Mouse (Mus musculus) hindbrain, embryonic 14.5 days (tissue): ENCODE results near the gene Hmgb1. TPM values are rescaled to one million over a fixed set of nuclear protein-coding genes. Genes with fewer than 3 reads are reported as not detected.
A peak's percentile ranks its signal among the peaks of the same experiment; 100 is the strongest.

ENCODE experiments used
- ATAC-seq: fragments of 200-750 bp; cut with Nextera tagmentation; 2 replicates; pipeline ENCODE4 v1.8.0; 2017; ENCODE audit warnings: moderate number of reproducible peaks, mild to moderate bottlenecking, moderate TSS enrichment, moderate library complexity; ENCODE audit not compliant: low FRiP score
- DNase-seq: peaks from one replicate; pipeline ENCODE4 v3.0.0-alpha.2; 2015; ENCODE audit warnings: low spot score
- H3K27ac ChIP-seq: fragments of 300-500 bp; sonication (generic); 2 replicates; pipeline ENCODE4 v1.5.1; 2014; ENCODE audit warnings: mild to moderate bottlenecking, moderate library complexity
- H3K27me3 ChIP-seq: fragments of 300-500 bp; sonication (generic); 2 replicates; pipeline ENCODE4 v1.6.1; 2014; ENCODE audit warnings: mild to moderate bottlenecking, low read length, mixed read lengths; ENCODE audit not compliant: control insufficient read depth, insufficient read depth
- H3K36me3 ChIP-seq: fragments of 300-500 bp; sonication (generic); replicated peaks from 2 replicates; pipeline ENCODE4 v1.6.1; 2014; ENCODE audit not compliant: control insufficient read depth, insufficient read depth
- H3K4me1 ChIP-seq: fragments of 300-500 bp; sonication (generic); replicated peaks from 2 replicates; pipeline ENCODE4 v1.6.1; 2014; ENCODE audit warnings: antibody characterized with exemption, low read length, mixed read lengths; ENCODE audit not compliant: control insufficient read depth, insufficient read depth
- H3K4me2 ChIP-seq: fragments of 300-500 bp; sonication (generic); replicated peaks from 2 replicates; pipeline ENCODE4 v1.6.1; 2014; ENCODE audit warnings: mild to moderate bottlenecking, moderate library complexity
- H3K4me3 ChIP-seq: fragments of 300-500 bp; sonication (generic); replicated peaks from 2 replicates; pipeline ENCODE4 v1.5.1; 2014; ENCODE audit warnings: mild to moderate bottlenecking, low read length
- H3K9ac ChIP-seq: fragments of 300-500 bp; sonication (generic); 2 replicates; pipeline ENCODE4 v1.6.1; 2014
- H3K9me3 ChIP-seq: fragments of 300-500 bp; sonication (generic); 2 replicates; pipeline ENCODE4 v1.6.1; 2016; ENCODE audit warnings: low read length; ENCODE audit not compliant: control insufficient read depth
- WGBS: fragments of 180-500 bp; shearing (Covaris S2); extraction: QIAGEN DNeasy Blood & Tissue Kit; methylation state at CpG from one replicate; pipeline ENCODE4 v1.1.7; 2014; 5-methylcytosine and 5-hydroxymethylcytosine counted together
- polyA plus RNA-seq: library from polyadenylated mRNA; unstranded; fragments of >200 nt; fragmentation: Nextera tagmentation; extraction: Ambion mirVana; gene quantifications from 2 replicates; pipeline ENCODE4 v1.2.1, GENCODE M21; 2014

The Hmgb1 gene
- polyA plus RNA-seq, 1 experiment from 2014 or later: 792 TPM

DNA sequence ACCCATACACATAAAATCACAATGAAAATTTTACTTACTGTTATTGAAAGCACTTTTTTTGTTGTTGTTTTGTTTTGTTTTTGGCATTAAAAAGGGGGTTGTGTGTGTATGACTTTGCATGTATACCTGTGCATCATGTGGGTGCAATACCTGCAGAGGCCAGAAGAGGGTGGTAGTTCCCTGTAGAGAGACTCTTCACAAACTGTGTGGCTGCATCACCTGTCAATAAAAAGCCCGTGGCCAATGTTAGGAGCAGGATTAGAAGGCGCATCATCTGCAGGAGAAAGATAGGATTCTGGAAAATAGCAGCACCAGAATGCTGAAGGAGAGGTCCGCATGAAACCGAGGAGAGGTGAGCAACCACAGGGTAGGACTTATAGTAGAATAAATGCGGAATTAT, 144.5 kb downstream of the Hmgb1 start:
- no peak overlapping the region for H3K4me3 ChIP-seq
- ATAC-seq: no peak
- H3K27me3 ChIP-seq: no peaks in the 10 kb centered on the region
- H3K4me2 ChIP-seq: no peak overlapping the region
- no peak overlapping the region for H3K9ac ChIP-seq
- peaks cover 5% of the 10 kb centered on the region for H3K9me3 ChIP-seq
- H3K27ac ChIP-seq: no peak overlapping the region
- WGBS: 88% methylated on average over 5 of the region's 5 CpGs
- no peak for DNase-seq
- H3K4me1 ChIP-seq: no peaks in the 10 kb centered on the region
- H3K36me3 ChIP-seq: no peaks in the 10 kb centered on the region

DNA sequence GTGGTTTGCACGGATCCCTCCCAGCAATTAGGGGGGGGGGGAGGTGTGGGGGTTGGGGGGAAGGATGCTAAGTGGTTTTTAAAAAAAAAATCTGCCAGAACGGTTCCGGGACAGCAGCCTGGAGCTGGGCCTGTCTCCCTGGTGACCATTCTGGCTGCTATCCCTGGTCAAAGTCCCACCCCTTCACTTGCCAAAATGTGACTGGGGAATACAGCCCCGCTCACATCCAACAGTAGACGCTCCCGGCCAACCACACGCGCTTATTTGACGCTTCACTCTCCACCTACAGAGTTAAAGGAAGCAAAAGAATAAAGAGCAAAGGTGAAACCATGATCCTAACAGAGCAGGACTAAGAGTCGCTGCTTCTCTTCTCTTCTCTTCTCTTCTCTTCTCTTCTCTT, 146.6 kb downstream of the Hmgb1 start:
- no peak overlapping the region for H3K4me3 ChIP-seq
- ATAC-seq: no peak
- no peaks in the 10 kb centered on the region for H3K4me1 ChIP-seq
- H3K4me2 ChIP-seq: no peak overlapping the region
- WGBS: 19% methylated on average over 10 of the region's 10 CpGs
- H3K9ac ChIP-seq: no peak overlapping the region
- peaks cover 5% of the 10 kb centered on the region for H3K9me3 ChIP-seq
- H3K36me3 ChIP-seq: no peaks in the 10 kb centered on the region
- no peak for DNase-seq
- no peaks in the 10 kb centered on the region for H3K27me3 ChIP-seq
- H3K27ac ChIP-seq: no peak overlapping the region

DNA sequence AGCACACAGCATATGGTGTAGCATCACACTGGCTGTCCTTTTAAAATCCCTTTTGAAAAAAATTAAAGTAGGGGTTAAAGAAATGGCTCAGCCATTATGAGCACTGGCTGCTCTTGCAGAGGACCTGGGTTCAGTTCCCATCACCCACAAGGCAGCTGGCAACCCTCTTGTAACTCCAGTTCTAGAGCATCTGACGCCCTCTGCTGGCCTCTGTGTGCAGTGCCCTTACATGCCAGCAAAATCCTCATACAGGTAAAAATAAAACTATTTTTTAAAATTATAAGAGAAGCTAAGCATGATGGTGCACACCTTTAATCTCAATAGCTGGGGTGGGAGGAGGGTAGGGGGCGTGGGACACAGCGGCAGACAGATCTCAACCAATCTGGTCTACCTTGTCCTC, 147.4 kb downstream of the Hmgb1 start:
- ATAC-seq: no peak

DNA sequence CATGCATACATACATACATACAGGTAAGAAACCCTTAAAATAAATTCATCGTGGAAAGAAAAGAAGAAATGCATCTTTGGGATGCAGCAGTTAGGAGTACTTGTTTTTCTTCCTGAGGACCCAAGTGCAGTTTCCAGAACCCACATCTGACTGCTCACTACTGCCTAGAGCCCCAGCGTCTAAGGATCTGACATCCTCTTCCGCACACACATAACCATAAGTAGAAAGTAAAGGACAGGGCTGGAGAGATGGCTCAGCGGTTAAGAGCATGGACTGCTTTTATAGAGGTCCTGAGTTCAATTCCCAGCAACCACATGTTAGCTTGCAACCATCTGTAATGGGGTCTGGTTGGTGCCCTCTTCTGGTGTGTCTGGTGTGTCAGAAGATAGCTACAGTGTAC, 151.9 kb downstream of the Hmgb1 start:
- no peak overlapping the region for H3K9ac ChIP-seq
- DNase-seq: no peak
- H3K36me3 ChIP-seq: no peaks in the 10 kb centered on the region
- peaks cover 5% of the 10 kb centered on the region for H3K9me3 ChIP-seq
- WGBS: 98% methylated on average over 4 of the region's 4 CpGs
- no peak overlapping the region for H3K4me2 ChIP-seq
- no peak overlapping the region for H3K27ac ChIP-seq
- H3K27me3 ChIP-seq: no peaks in the 10 kb centered on the region
- H3K4me3 ChIP-seq: no peak overlapping the region
- no peak for ATAC-seq
- H3K4me1 ChIP-seq: peaks cover 9% of the 10 kb centered on the region; the same call in 1 of the 2 replicates

More for the DNA sequence above, 147.4 kb downstream of the Hmgb1 start:
- WGBS: 96% methylated on average over 3 of the region's 3 CpGs
- Histone ChIP-seq H3K27me3 (no peaks in the 10 kb centered on the region), H3K4me1 (no peaks in the 10 kb centered on the region), H3K9me3 (peaks cover 5% of the 10 kb centered on the region), H3K27ac (no peak overlapping the region), H3K36me3 (no peaks in the 10 kb centered on the region), H3K4me3 (no peak overlapping the region), H3K4me2 (no peak overlapping the region), H3K9ac (no peak overlapping the region)
- DNase-seq: no peak

DNA sequence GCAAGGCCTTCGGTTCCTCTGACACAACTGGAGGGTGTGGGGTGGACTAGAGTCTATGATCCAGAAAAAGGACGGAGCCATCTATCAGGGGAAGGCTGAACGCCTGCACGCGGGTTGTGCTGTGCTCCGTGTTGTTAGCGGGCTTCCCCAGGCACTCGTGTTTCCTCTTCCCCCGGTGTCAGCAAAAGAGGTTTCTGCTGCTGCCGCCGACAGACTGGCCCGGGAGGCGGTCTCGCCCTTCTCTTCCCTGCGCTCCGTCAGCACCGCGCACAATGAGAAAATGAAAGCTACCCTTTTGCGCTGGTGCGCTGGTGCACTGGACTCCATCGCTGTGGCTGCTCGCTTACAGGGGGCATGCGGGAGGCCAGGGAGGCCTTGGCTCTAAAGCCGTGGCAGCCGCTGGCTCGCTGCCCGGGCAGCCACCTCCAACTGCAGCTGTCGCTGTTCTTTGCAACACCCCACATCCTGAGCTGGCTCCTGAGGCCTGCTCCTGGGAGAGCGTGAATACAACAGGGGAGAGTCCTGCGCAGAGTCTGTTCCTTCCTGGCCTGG, 153.0 kb downstream of the Hmgb1 start:
- ATAC-seq (peak; percentile 77), DNase-seq (peak; percentile 74)
- H3K9ac ChIP-seq: peak overlapping the region; percentile 67
- WGBS: 1% methylated on average over 30 of the region's 30 CpGs
- H3K4me2 ChIP-seq: peak overlapping the region; percentile 51
- H3K27me3 ChIP-seq: no peaks in the 10 kb centered on the region
- H3K4me3 ChIP-seq: peak overlapping the region; percentile 24
- H3K9me3 ChIP-seq: no peaks in the 10 kb centered on the region
- no peaks in the 10 kb centered on the region for H3K36me3 ChIP-seq
- peak overlapping the region; percentile 81 for H3K27ac ChIP-seq
- peaks cover 9% of the 10 kb centered on the region; the same call in 1 of the 2 replicates for H3K4me1 ChIP-seq

DNA sequence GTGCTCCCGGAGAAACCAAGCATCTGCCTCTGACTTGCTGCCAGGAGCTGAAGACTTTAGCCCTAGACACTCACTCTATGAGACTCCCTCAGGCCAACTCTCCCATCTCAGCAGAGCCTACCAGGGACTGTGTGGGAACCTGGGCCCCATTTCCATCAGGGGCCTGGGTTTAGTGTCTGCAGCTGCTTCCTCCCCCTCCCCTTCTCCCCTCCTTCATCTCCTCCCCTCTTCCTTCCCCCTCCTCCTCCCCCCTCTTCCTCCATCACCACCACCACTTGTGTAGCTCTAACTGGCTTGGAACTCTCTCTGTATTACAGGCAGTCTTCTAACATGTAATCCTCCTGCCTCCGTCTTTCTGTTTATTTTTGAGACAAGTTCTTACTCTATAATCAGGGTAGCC, 154.2 kb downstream of the Hmgb1 start:
- Histone ChIP-seq H3K4me3 (no peak overlapping the region), H3K36me3 (no peaks in the 10 kb centered on the region), H3K9ac (no peak overlapping the region), H3K9me3 (no peaks in the 10 kb centered on the region), H3K4me2 (no peak overlapping the region), H3K27ac (no peak overlapping the region), H3K27me3 (no peaks in the 10 kb centered on the region), H3K4me1 (peaks cover 9% of the 10 kb centered on the region; the same call in 1 of the 2 replicates)
- DNase-seq (no peak), ATAC-seq (no peak)
- WGBS: 78% methylated on average over 2 of the region's 2 CpGs

DNA sequence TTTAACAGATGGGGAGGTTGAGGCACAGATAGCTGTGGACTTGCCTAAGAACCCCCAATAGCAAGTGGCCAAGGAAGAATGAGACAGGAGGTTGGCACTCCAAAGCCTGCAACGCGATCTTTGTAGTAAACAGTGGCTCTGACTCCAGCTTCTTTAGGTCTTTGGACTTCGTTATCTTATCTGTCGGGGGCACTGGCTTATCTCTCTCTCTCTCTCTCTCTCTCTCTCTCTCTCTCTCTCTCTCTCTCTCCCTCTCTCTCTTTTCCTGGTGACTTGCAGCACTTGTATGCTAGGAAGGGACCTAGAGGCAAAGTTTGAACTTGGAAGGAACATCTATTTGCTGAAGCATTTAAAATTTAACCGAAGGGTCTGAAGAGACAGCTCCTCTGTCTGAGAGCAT, 155.9 kb downstream of the Hmgb1 start:
- Histone ChIP-seq H3K9ac (no peak overlapping the region), H3K4me1 (peaks cover 9% of the 10 kb centered on the region; the same call in 1 of the 2 replicates), H3K4me2 (no peak overlapping the region), H3K27ac (no peak overlapping the region), H3K27me3 (no peaks in the 10 kb centered on the region), H3K9me3 (no peaks in the 10 kb centered on the region), H3K36me3 (no peaks in the 10 kb centered on the region), H3K4me3 (no peak overlapping the region)
- DNase-seq (no peak), ATAC-seq (no peak)
- WGBS: 92% methylated on average over 5 of the region's 5 CpGs

DNA sequence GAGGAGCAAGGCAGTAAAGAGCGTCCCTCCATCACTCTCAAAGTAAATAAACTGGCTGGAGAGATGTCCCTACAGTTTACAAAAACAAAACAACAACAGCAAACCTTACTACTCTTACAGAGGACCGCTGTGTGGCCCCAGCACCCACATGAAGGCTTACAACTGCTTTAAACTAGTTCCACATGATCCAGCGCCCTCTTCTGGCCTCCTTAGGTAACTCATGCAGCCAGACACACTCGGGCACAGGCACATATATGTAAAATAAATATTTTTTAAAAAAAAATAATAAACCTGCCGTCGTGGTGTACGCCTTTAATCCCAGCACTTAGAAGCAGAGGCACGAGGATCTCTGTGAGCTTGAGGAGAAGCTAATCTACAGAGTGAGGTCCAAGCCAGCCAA, 156.9 kb downstream of the Hmgb1 start:
- no peaks in the 10 kb centered on the region for H3K27me3 ChIP-seq
- no peaks in the 10 kb centered on the region for H3K36me3 ChIP-seq
- H3K4me1 ChIP-seq: peaks cover 9% of the 10 kb centered on the region; the same call in 1 of the 2 replicates
- WGBS: 84% methylated on average over 8 of the region's 8 CpGs
- H3K9ac ChIP-seq: no peak overlapping the region
- H3K9me3 ChIP-seq: no peaks in the 10 kb centered on the region
- no peak for DNase-seq
- no peak overlapping the region for H3K27ac ChIP-seq
- no peak for ATAC-seq
- no peak overlapping the region for H3K4me3 ChIP-seq
- no peak overlapping the region for H3K4me2 ChIP-seq

DNA sequence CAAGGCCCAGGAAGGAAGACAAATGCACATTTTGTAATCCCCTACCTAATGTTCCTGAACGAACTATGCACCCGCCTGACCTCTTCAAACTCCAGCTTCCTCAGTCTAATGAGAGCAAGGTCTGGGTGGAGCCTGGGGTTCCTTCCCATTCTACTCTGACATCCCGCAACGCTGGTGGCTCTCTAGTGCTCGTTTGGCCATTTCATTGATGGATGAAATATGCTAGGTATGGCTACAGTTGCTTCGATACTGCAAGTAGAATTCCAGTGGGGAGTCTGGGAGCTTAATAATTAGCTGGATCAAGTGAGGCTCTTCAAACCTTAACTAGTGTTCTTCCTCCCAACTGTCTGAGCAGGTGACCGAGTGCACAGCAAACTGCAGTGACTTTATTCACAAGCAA, 163.2 kb downstream of the Hmgb1 start:
- H3K27ac ChIP-seq: no peak overlapping the region
- 62% methylated on average over 7 of the region's 7 CpGs for WGBS
- no peaks in the 10 kb centered on the region for H3K9me3 ChIP-seq
- no peaks in the 10 kb centered on the region for H3K36me3 ChIP-seq
- no peak overlapping the region for H3K9ac ChIP-seq
- ATAC-seq (no peak), DNase-seq (no peak)
- H3K4me2 ChIP-seq: no peak overlapping the region
- H3K4me3 ChIP-seq: no peak overlapping the region
- H3K27me3 ChIP-seq: peaks cover 5% of the 10 kb centered on the region; the same call in 1 of the 2 replicates
- H3K4me1 ChIP-seq: peaks cover 3% of the 10 kb centered on the region; the same call in 1 of the 2 replicates

DNA sequence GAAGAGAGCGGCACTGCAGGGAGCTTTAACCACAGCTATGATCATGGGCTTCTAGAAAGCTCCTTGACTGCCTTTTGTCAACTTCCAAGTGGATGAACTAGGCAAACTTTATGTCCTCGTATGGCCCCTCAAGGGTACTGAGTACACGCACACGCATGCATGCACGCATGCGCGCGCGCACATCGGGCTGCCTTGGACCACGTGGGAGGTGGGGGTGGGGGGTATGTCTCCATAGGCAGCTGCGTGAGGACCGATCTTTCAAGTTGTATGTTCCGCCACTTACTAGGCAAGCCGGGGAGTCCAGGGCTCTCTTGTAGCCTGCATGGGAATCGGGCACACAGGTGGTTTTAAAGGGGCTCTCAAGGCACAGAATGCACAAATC, 163.6 kb downstream of the Hmgb1 start:
- Histone ChIP-seq H3K4me1 (peaks cover 8% of the 10 kb centered on the region; the same call in 1 of the 2 replicates), H3K9me3 (no peaks in the 10 kb centered on the region), H3K4me2 (no peak overlapping the region), H3K27me3 (peaks cover 7% of the 10 kb centered on the region; the same call in 1 of the 2 replicates), H3K36me3 (no peaks in the 10 kb centered on the region), H3K27ac (no peak overlapping the region), H3K4me3 (no peak overlapping the region), H3K9ac (no peak overlapping the region)
- ATAC-seq (no peak; the same call in 1 of the 2 replicates), DNase-seq (no peak)
- 70% methylated on average over 16 of the region's 16 CpGs for WGBS
